Mouse (Mus musculus) liver, embryonic 12.5 days (tissue): ENCODE measurements around the gene Efemp1. TPM values are rescaled to one million over a fixed set of nuclear protein-coding genes. Genes with fewer than 3 reads are reported as not detected.

Experiments
- ATAC-seq: fragments of 200-750 bp; cut with Nextera tagmentation; 2 replicates; pipeline ENCODE4 v1.8.0; 2017; ENCODE audit warnings: moderate number of reproducible peaks, mild to moderate bottlenecking, moderate library complexity
- H3K27ac ChIP-seq: fragments of 300-500 bp; sonication (generic); 2 replicates; pipeline ENCODE4 v1.5.1; 2016; ENCODE audit warnings: mild to moderate bottlenecking
- H3K27me3 ChIP-seq: fragments of 300-500 bp; sonication (generic); replicated peaks from 2 replicates; pipeline ENCODE4 v1.6.1; 2016; ENCODE audit warnings: mild to moderate bottlenecking, moderate library complexity
- H3K36me3 ChIP-seq: fragments of 300-500 bp; sonication (generic); 2 replicates; pipeline ENCODE4 v1.6.1; 2016; ENCODE audit warnings: mild to moderate bottlenecking, moderate library complexity
- H3K4me1 ChIP-seq: fragments of 300-500 bp; sonication (generic); 2 replicates; pipeline ENCODE4 v1.6.1; 2016
- H3K4me2 ChIP-seq: fragments of 300-500 bp; sonication (generic); 2 replicates; pipeline ENCODE4 v1.6.1; 2016; ENCODE audit warnings: mild to moderate bottlenecking, moderate library complexity
- H3K4me3 ChIP-seq: fragments of 300-500 bp; sonication (generic); 2 replicates; pipeline ENCODE4 v1.5.1; 2016; ENCODE audit warnings: mild to moderate bottlenecking, moderate library complexity
- H3K9ac ChIP-seq: fragments of 300-500 bp; sonication (generic); 2 replicates; pipeline ENCODE4 v1.6.1; 2016; ENCODE audit warnings: mild to moderate bottlenecking, moderate library complexity
- H3K9me3 ChIP-seq: fragments of 300-500 bp; sonication (generic); replicated peaks from 2 replicates; pipeline ENCODE4 v1.6.1; 2016; ENCODE audit warnings: mild to moderate bottlenecking, moderate library complexity
- WGBS: fragments of 180-500 bp; shearing (Covaris S2); methylation state at CpG from one replicate; pipeline ENCODE4 v1.1.7; 2016; ENCODE audit not compliant: insufficient replicate concordance; 5-methylcytosine and 5-hydroxymethylcytosine counted together
- polyA plus RNA-seq: library from polyadenylated mRNA; unstranded; fragments of >200 nt; fragmentation: Nextera tagmentation; extraction: Ambion mirVana; gene quantifications from 2 replicates; pipeline ENCODE4 v1.2.1, GENCODE M21; 2016

Efemp1 gene
- 2.8 and 3.1 TPM in 2 replicates for polyA plus RNA-seq

GRCm38 (mm10) chr11:28853102-28853800 lies at the start of gene Efemp1:
Gene Efemp1 (plus strand): TSS chr11:28853204.
- no peaks in the 10 kb centered on the region; the same call in 1 of the 2 replicates for H3K4me1 ChIP-seq
- peak within 1 kb of the TSS; percentile 49 for H3K4me3 ChIP-seq
- peak; percentile 47; the same call in 1 of the 2 replicates for ATAC-seq
- no peak within 1 kb of the TSS; the same call in 1 of the 2 replicates for H3K9ac ChIP-seq
- no peak within 1 kb of the TSS for H3K27ac ChIP-seq
- WGBS: 2% methylated on average over 28 of the region's 30 CpGs
- no peaks in the 10 kb centered on the region for H3K36me3 ChIP-seq
- peak within 1 kb of the TSS; percentile 63 for H3K4me2 ChIP-seq
- H3K9me3 ChIP-seq: no peaks in the 10 kb centered on the region
- peaks cover 16% of the 10 kb centered on the region for H3K27me3 ChIP-seq

- no peak overlapping the region for H3K4me2 ChIP-seq
- no peak for ATAC-seq
- H3K9me3 ChIP-seq: no peaks in the 10 kb centered on the region
- H3K4me3 ChIP-seq: no peak overlapping the region
- H3K27ac ChIP-seq: no peak overlapping the region
- no peaks in the 10 kb centered on the region for H3K36me3 ChIP-seq
- no peak overlapping the region for H3K9ac ChIP-seq
- H3K27me3 ChIP-seq: no peaks in the 10 kb centered on the region
- H3K4me1 ChIP-seq: no peaks in the 10 kb centered on the region
- WGBS: 55% methylated on average over 3 of the region's 3 CpGs
Observed at GRCm38 (mm10) chr11:28808685-28809084, 44.3 kb upstream of the Efemp1 start.

- no peak overlapping the region for H3K9ac ChIP-seq
- no peaks in the 10 kb centered on the region for H3K36me3 ChIP-seq
- no peaks in the 10 kb centered on the region for H3K9me3 ChIP-seq
- H3K27ac ChIP-seq: no peak overlapping the region
- ATAC-seq: no peak
- H3K4me1 ChIP-seq: no peaks in the 10 kb centered on the region
- WGBS: 53% methylated on average over 2 of the region's 2 CpGs
- no peak overlapping the region for H3K4me3 ChIP-seq
- no peak overlapping the region for H3K4me2 ChIP-seq
- H3K27me3 ChIP-seq: no peaks in the 10 kb centered on the region
Observed at GRCm38 (mm10) chr11:28811874-28812273, 41.1 kb upstream of the Efemp1 start.

- no peaks in the 10 kb centered on the region for H3K27me3 ChIP-seq
- ATAC-seq: no peak
Observed at GRCm38 (mm10) chr11:28812564-28812963, 40.4 kb upstream of the Efemp1 start.

GRCm38 (mm10) chr11:28817405-28817804 lies 35.6 kb upstream of the Efemp1 start:
- Histone ChIP-seq H3K9me3 (no peaks in the 10 kb centered on the region), H3K27me3 (no peaks in the 10 kb centered on the region), H3K4me1 (no peaks in the 10 kb centered on the region), H3K27ac (no peak overlapping the region), H3K36me3 (no peaks in the 10 kb centered on the region), H3K9ac (no peak overlapping the region), H3K4me2 (no peak overlapping the region), H3K4me3 (no peak overlapping the region)
- 53% methylated on average over 4 of the region's 4 CpGs for WGBS
- ATAC-seq: no peak

More at GRCm38 (mm10) chr11:28812564-28812963, 40.4 kb upstream of the Efemp1 start:
- Histone ChIP-seq H3K4me3 (no peak overlapping the region), H3K27ac (no peak overlapping the region), H3K4me1 (no peaks in the 10 kb centered on the region), H3K4me2 (no peak overlapping the region), H3K36me3 (no peaks in the 10 kb centered on the region), H3K9me3 (no peaks in the 10 kb centered on the region), H3K9ac (no peak overlapping the region)
- WGBS: 38% methylated on average over 2 of the region's 2 CpGs

GRCm38 (mm10) chr11:28826950-28827349 lies 26.1 kb upstream of the Efemp1 start:
- Histone ChIP-seq H3K36me3 (no peaks in the 10 kb centered on the region), H3K4me1 (no peaks in the 10 kb centered on the region), H3K9ac (no peak overlapping the region), H3K4me3 (no peak overlapping the region), H3K4me2 (no peak overlapping the region), H3K27me3 (no peaks in the 10 kb centered on the region), H3K27ac (no peak overlapping the region), H3K9me3 (no peaks in the 10 kb centered on the region)
- no peak for ATAC-seq
- 65% methylated on average over 2 of the region's 2 CpGs for WGBS

- 61% methylated on average over 3 of the region's 3 CpGs for WGBS
Observed at GRCm38 (mm10) chr11:28833809-28834208, 19.2 kb upstream of the Efemp1 start.

GRCm38 (mm10) chr11:28835141-28835540 lies 17.9 kb upstream of the Efemp1 start:
- H3K4me1 ChIP-seq: no peaks in the 10 kb centered on the region
- ATAC-seq: no peak
- H3K36me3 ChIP-seq: no peaks in the 10 kb centered on the region
- H3K4me3 ChIP-seq: no peak overlapping the region
- no peaks in the 10 kb centered on the region for H3K27me3 ChIP-seq
- H3K27ac ChIP-seq: no peak overlapping the region
- no peak overlapping the region for H3K4me2 ChIP-seq
- H3K9ac ChIP-seq: no peak overlapping the region
- H3K9me3 ChIP-seq: no peaks in the 10 kb centered on the region

More at GRCm38 (mm10) chr11:28833809-28834208, 19.2 kb upstream of the Efemp1 start:
- no peaks in the 10 kb centered on the region for H3K27me3 ChIP-seq
- H3K9ac ChIP-seq: no peak overlapping the region
- no peaks in the 10 kb centered on the region for H3K4me1 ChIP-seq
- no peaks in the 10 kb centered on the region for H3K36me3 ChIP-seq
- no peak overlapping the region for H3K4me3 ChIP-seq
- H3K27ac ChIP-seq: no peak overlapping the region
- no peak for ATAC-seq
- no peak overlapping the region for H3K4me2 ChIP-seq
- no peaks in the 10 kb centered on the region for H3K9me3 ChIP-seq

- H3K27me3 ChIP-seq: peaks cover 16% of the 10 kb centered on the region
- ATAC-seq: no peak
- H3K36me3 ChIP-seq: no peaks in the 10 kb centered on the region
- H3K9me3 ChIP-seq: no peaks in the 10 kb centered on the region
- no peak overlapping the region for H3K4me2 ChIP-seq
- H3K4me3 ChIP-seq: no peak overlapping the region
- H3K9ac ChIP-seq: no peak overlapping the region
- H3K4me1 ChIP-seq: no peaks in the 10 kb centered on the region; the same call in 1 of the 2 replicates
- H3K27ac ChIP-seq: no peak overlapping the region
Observed at GRCm38 (mm10) chr11:28849841-28850240, 3.2 kb upstream of the Efemp1 start.

GRCm38 (mm10) chr11:28851645-28852044 lies 1.4 kb upstream of the Efemp1 start:
- Histone ChIP-seq H3K9ac (no peak overlapping the region), H3K27ac (no peak overlapping the region), H3K4me2 (no peak overlapping the region), H3K27me3 (peaks cover 16% of the 10 kb centered on the region), H3K36me3 (no peaks in the 10 kb centered on the region), H3K9me3 (no peaks in the 10 kb centered on the region), H3K4me1 (no peaks in the 10 kb centered on the region; the same call in 1 of the 2 replicates), H3K4me3 (no peak overlapping the region)
- ATAC-seq: no peak
- WGBS: 73% methylated on average over 4 of the region's 4 CpGs

GRCm38 (mm10) chr11:28852361-28852919 lies 564 bp upstream of the Efemp1 start:
- WGBS: 22% methylated on average over 6 of the region's 6 CpGs
- no peaks in the 10 kb centered on the region; the same call in 1 of the 2 replicates for H3K4me1 ChIP-seq
- H3K9ac ChIP-seq: no peak overlapping the region
- H3K27ac ChIP-seq: no peak overlapping the region
- ATAC-seq: no peak
- peaks cover 16% of the 10 kb centered on the region for H3K27me3 ChIP-seq
- no peaks in the 10 kb centered on the region for H3K36me3 ChIP-seq
- H3K9me3 ChIP-seq: no peaks in the 10 kb centered on the region
- peak overlapping the region; percentile 63 for H3K4me2 ChIP-seq
- 0 out of 2 replicates have a peak overlapping the region, but pooled peaks have one; percentile 49 for H3K4me3 ChIP-seq

GRCm38 (mm10) chr11:28859125-28859524 lies 6.1 kb downstream of the Efemp1 start:
- Histone ChIP-seq H3K9me3 (no peaks in the 10 kb centered on the region), H3K4me1 (no peaks in the 10 kb centered on the region), H3K9ac (no peak overlapping the region), H3K4me3 (no peak overlapping the region), H3K27me3 (peaks cover 3% of the 10 kb centered on the region; the same call in 1 of the 2 replicates), H3K4me2 (no peak overlapping the region), H3K36me3 (no peaks in the 10 kb centered on the region), H3K27ac (no peak overlapping the region)
- ATAC-seq: no peak
